Mouse (Mus musculus) urinary bladder, adult 2 months (tissue): Measurements from ENCODE around the gene Edrf1. TPM values are rescaled to one million over a fixed set of nuclear protein-coding genes. Genes with fewer than 3 reads are reported as not detected.
"Not testable (repeated sequence)": the region's sequence is repeated elsewhere in the genome, so short reads cannot be mapped to it uniquely, and the experiment has no call there.

Experiments
- DNase-seq: peaks from one replicate; pipeline ENCODE4 v3.0.0; 2022; ENCODE audit warnings: low spot score
- polyA plus RNA-seq: library from polyadenylated mRNA; depleted of rRNA; stranded (reverse); fragments of >200 nt; gene quantifications from 2 replicates; pipeline ENCODE4 v1.2.3, GENCODE M21; 2012

The Edrf1 gene
- polyA plus RNA-seq, 1 experiment: 22.1 TPM

GRCm38 (mm10) chr7:133645716-133646115 is 8.4 kb downstream of the Edrf1 start:
- DNase-seq: no peak

GRCm38 (mm10) chr7:133662467-133662866 is 25.1 kb downstream of the Edrf1 start:
- DNase-seq: no peak

- DNase-seq: no peak
Observed at GRCm38 (mm10) chr7:133669071-133669470, 31.7 kb downstream of the Edrf1 start.

- no peak for DNase-seq
Observed at GRCm38 (mm10) chr7:133669946-133670345, 32.6 kb downstream of the Edrf1 start.

GRCm38 (mm10) chr7:133670846-133671245 is 33.5 kb downstream of the Edrf1 start:
- DNase-seq: no peak

GRCm38 (mm10) chr7:133676002-133676401 is 38.7 kb downstream of the Edrf1 start:
- DNase-seq: no peak

GRCm38 (mm10) chr7:133678716-133679115 is 41.4 kb downstream of the Edrf1 start:
- no peak for DNase-seq

GRCm38 (mm10) chr7:133679439-133679838 is 42.1 kb downstream of the Edrf1 start:
- no peak for DNase-seq

GRCm38 (mm10) chr7:133679961-133680360 is 42.6 kb downstream of the Edrf1 start, which contains the start of gene Mmp21:
Gene Mmp21 (minus strand): TSS chr7:133680061.
- no peak for DNase-seq

- DNase-seq: no peak
Observed at GRCm38 (mm10) chr7:133683626-133684025, 46.3 kb downstream of the Edrf1 start.

- no peak for DNase-seq
Observed at GRCm38 (mm10) chr7:133684110-133684509, 46.8 kb downstream of the Edrf1 start.

- DNase-seq: no peak
Observed at GRCm38 (mm10) chr7:133684701-133685100, 47.4 kb downstream of the Edrf1 start.

- DNase-seq: not testable (repeated sequence)
Observed at GRCm38 (mm10) chr7:133685644-133686043, 48.3 kb downstream of the Edrf1 start.

GRCm38 (mm10) chr7:133698021-133698709 is 60.8 kb downstream of the Edrf1 start:
- DNase-seq: no peak

- DNase-seq: no peak
Observed at GRCm38 (mm10) chr7:133699885-133700284, 62.5 kb downstream of the Edrf1 start.

GRCm38 (mm10) chr7:133701366-133701765 is 64.0 kb downstream of the Edrf1 start:
- no peak for DNase-seq

GRCm38 (mm10) chr7:133702333-133702732 is 65.0 kb downstream of the Edrf1 start:
- DNase-seq: no peak

GRCm38 (mm10) chr7:133703906-133704305 is 66.6 kb downstream of the Edrf1 start:
- no peak for DNase-seq

- DNase-seq: no peak
Observed at GRCm38 (mm10) chr7:133707301-133707700, 70.0 kb downstream of the Edrf1 start.

GRCm38 (mm10) chr7:133715387-133715786 is 78.0 kb downstream of the Edrf1 start:
- DNase-seq: no peak

GRCm38 (mm10) chr7:133718580-133718979 is 81.2 kb downstream of the Edrf1 start:
- DNase-seq: no peak

- no peak for DNase-seq
Observed at GRCm38 (mm10) chr7:133720616-133721015, 83.3 kb downstream of the Edrf1 start.
